ENCODE assay signal across 19 mouse cellular contexts in the genomic region with DNA sequence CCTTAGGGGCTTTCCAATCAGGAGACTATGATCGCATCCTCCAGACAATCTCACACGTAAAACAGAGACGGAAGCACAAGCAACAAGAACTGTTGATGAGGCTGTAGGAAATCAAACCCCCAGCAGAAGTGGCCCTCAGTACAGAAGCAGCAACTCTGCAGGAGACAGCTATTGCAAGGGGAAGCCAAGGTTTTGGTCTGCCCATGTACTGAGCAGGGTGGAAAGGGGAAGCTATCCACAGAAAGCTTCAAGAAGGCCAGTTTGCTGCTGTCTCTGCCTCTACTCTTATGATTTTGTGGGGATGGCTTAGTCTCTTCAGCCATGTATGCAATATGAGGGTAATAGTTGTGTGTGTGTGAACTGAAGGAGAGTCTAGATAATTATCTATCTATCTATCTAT.
A peak's percentile ranks its signal among the peaks of the same experiment; 100 is the strongest.
DNase-seq lines count a peak whose midpoint lies in the region; ATAC-seq lines count a peak whose summit lies in the region.
"Had no signal": no experiment of that assay in that cellular context is flagged by ENCODE, and none has a peak within 500 bp of the region (broad histone marks: within the 10 kb centered on the region; RNA-seq: fewer than 3 reads in every experiment).

No protein-coding gene starts in this region.

- no peak overlapping the region for H3K4me3 ChIP-seq in midbrain, embryonic 10.5 days

- no peaks in the 10 kb centered on the region for H3K9me3 ChIP-seq in midbrain, embryonic 10.5 days (replicated peaks)
- H3K9me3 ChIP-seq: G1E had no signal

- no peaks in the 10 kb centered on the region for H3K36me3 ChIP-seq in midbrain, embryonic 10.5 days
- H3K36me3 ChIP-seq: G1E had no signal

- H3K4me1 ChIP-seq in midbrain, embryonic 10.5 days: no peaks in the 10 kb centered on the region

- H3K27ac ChIP-seq in midbrain, embryonic 10.5 days (replicated peaks): no peak overlapping the region

- no peaks in the 10 kb centered on the region for H3K27me3 ChIP-seq in midbrain, embryonic 10.5 days (ENCODE audit: low read depth, poor library complexity, severe bottlenecking)
- H3K27me3 ChIP-seq: CH12.LX had no signal

- peak; percentile 47; the same call in 1 of the 2 replicates for ATAC-seq in common myeloid progenitor, adult 5-6 weeks (replicated peaks; ENCODE audit: low read depth, poor library complexity, severe bottlenecking)
- ATAC-seq in megakaryocyte progenitor cell, adult 5-6 weeks (replicated peaks; ENCODE audit: poor library complexity): peak; percentile 55
- ATAC-seq: activated CD4-positive, CD25-positive, alpha-beta regulatory T cell, adult 4 months; CD4-positive, CD25-positive, alpha-beta regulatory T cell, adult 4 months; Patski had no signal

- WGBS in midbrain, embryonic 10.5 days: 81% methylated on average over 3 of the region's 3 CpGs

- DNase-seq in midbrain, embryonic 10.5 days (ENCODE audit: low spot score): no peak
- DNase-seq in heart, adult 9 months (ENCODE audit: low spot score in 2 of 2): no peak
- DNase-seq: adrenal gland, adult 2 months; adrenal gland, adult 8-10 months; adrenal gland, postnatal 10 days; adrenal gland, postnatal 14 days; adrenal gland, postnatal 25 days; adrenal gland, postnatal 36 days; B cell, adult 2 months; cerebellum, adult 11 months; cerebellum, adult 11-12 months; cerebellum, adult 18-20 months had no signal
